Mouse (Mus musculus) cortical plate, adult 2 months (tissue): ENCODE results near the gene Gm9747.

Experiments
- CTCF ChIP-seq: fragments of 200-500 bp; IDR thresholded peaks from 2 replicates; pipeline ENCODE4 v1.5.1; 2011; ENCODE audit warnings: mild to moderate bottlenecking, control low read depth, low read length; ENCODE audit not compliant: insufficient read depth; ENCODE audit errors: extremely low read depth
- POLR2A ChIP-seq: fragments of 200-500 bp; IDR thresholded peaks from 2 replicates; pipeline ENCODE4 v1.6.1; 2011; ENCODE audit warnings: mild to moderate bottlenecking, low read length, control low read depth; ENCODE audit not compliant: insufficient read depth; ENCODE audit errors: extremely low read depth

DNA sequence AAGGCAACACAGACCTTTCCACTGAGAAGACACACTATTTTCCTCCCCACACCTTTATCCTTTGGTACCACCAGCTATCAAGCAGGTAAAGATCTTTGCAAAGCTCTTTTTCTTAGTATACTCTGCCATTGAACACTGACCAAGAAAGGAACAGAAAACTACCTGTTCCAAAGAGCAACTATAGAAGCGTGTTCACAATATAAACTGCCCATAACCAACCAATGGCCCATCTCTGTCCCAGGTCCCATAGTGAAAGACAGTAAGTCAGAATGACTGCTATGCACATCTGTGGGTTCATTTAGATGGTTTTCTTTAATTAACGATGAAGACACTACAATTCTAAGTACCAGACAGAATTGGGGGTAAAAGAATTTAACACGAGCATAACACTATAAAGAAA, at the start of gene Gm9747:
- TF ChIP-seq CTCF, result no peak
- TF ChIP-seq POLR2A, result no peak
